Mouse (Mus musculus) ovary, adult 18-20 months (tissue): ENCODE results near the gene Zfp719.

ENCODE experiments used
- DNase-seq: peaks from one replicate; pipeline ENCODE4 v3.0.0; 2022; ENCODE audit warnings: low spot score, mixed read lengths

Gene Zfp719

DNA sequence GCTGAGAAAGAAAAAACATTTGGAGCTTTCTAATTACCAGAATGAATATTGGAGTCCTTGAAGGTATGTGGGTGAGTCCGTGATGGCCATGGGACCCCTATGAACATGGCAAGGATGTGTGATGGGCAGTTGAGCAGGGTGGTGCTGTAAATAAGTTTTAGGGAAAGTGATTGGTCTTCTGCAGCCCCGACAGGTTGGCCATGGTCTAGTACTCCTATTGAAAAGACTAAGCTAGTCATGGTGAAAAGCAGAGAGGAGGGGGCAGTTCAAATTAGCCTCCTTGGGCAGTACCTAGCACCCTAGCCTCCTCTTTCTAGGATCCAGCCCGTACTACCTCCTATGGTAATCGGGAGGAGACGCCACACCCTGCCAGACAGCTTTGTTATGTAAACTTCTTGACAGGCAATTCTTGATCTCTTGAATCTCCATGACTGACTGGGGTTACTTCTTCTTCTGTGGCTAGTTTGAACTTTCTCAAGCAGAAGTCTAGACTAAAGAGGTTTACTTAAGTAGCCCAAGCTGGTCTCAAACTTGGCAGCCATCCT is 28.4 kb downstream of the Zfp719 start:
- no peak for DNase-seq

DNA sequence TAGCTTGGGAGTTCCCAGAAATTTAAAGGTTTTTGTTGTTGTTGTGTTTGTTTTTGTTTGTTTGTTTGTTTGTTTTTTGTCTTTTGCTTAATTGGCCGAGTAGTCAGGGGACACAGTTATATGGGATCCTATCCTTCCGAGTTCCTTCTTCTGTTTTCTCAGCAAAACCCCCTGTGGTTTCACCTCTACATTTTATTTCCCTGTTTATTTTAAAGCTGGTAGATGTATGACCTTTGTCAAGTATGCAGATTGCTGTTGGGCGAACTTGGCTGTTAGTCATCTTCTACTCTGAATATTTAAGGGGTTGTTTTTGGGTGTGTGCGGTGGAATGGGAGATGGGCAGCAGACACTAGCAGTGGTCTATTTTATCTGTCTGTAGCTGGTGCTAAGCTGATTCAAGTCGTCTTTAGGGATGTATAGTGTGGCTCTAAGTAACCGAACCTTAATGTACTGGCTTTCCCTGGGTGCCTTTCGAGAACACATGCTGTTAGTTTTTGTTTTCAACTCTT is 29.0 kb downstream of the Zfp719 start:
- no peak for DNase-seq

DNA sequence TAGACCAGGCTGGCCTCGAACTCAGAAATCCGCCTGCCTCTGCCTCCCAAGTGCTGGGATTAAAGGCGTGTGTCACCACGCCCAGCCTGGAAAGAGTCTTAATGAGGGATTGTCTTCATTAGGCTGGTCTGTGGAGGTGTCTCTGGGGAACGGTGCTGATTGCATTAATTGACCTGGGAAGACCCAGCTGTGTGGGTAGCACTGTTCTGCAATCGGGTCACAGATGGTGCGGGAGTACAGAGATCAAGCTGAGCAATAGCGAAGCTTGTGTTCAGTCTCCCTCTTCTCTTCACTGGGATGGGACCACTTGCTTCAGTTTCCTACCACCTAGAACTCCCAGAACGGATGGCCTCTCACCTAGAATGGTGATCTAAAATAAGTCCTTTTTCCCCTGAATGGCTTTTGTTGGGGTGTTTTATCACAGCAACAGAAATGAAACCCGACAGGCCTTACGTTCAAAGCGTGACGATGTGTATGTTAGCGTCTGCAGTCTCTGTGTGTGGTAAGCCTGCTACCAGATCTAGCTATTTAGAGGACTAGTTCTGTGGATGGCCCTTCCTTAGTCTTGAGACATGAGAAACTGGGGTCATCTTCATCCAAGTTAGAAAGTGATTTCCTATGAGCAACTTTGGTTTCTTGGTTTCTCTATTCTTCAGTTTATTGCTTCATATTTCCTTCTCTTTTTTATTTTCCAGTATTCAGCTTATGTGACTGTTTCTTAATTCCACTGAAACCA is 34.6 kb downstream of the Zfp719 start:
- no peak for DNase-seq

DNA sequence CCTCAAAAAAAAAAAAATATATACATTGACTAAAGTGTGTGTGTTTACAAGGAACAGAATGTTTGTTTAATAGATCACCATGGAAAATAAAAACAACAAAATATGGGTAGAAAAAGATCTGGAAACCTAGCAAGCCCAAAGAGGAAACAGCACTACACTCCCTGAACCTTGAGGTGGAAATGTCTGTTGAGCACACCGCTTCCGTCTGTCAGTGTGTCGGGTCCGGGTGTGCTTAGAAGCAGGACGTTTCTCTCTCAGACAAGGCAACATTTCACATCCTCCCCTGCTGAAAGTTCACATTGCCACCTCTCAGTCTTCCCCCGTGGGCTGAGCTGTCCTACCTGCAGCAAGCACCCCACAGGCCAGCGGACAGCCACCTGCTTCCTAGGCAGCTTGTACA is 43.5 kb downstream of the Zfp719 start:
- DNase-seq = no peak

DNA sequence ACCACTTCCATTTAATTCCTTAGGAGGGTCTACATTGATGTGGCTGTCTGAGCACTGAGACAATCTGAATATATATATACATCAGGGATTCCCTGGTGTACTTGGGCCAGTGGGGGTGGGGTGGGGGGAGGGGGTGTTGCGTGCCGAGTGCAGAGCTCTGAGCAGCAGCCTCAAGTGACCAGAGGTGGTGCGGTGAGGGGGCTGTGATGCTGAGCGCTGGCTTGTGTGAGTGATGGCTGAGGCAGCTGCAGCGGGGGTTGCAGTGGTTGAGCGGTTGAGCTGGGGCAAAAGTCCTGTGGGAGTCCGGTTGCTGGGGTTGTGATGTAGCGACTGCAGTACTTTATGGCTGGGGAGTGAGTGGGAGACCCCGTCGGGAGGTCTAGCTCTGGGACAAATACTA is 44.4 kb downstream of the Zfp719 start:
- DNase-seq = no peak

DNA sequence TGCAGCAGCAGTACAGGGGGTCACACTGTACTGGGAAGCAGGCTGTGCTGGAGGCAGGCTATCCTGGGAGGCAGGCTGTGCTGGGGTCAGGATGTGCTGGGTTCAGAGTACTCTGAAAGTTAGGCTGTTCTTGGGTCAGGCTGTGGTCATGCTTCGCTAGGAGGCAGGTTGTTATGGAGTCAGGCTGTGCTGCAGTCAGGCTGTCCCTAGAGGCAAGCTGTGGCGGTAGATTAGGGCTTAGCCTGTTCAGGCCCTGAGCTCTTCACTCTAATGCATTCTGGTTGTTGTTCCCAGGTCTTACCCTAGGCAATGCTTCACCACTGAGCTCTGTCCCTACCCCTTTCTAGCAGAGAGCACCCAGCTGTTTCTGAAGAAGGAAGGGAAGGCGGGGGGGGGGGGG is 45.7 kb downstream of the Zfp719 start:
- no peak for DNase-seq

DNA sequence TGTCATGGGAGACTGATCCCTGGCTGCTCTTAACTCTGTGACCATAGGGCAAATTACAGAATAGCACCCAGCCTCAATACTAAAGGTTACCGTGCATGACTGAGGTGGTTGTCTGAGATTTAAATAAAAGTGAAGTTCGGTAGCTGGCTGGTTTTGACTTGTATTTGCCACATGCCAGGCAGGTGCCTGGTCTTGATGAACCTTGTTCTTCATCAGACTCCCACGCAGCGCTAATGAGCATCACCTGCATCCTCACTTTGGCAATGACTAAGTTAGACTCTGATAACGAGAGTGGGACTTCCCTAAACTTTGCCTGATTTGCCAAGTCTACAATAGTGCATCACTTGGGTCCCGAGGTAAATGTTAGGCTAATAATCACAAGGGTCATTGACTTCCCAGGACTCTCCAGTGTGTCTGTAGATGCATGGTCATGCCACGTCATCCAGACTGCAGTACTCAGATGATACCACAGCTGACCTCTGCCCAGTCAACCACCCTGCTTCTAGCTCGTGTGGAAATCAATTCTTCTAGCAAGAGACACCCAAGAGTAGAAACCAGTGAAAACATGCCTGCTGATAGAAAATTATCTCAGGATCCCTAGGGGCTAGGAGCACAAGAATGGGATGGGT is 46.5 kb downstream of the Zfp719 start:
- no peak for DNase-seq

DNA sequence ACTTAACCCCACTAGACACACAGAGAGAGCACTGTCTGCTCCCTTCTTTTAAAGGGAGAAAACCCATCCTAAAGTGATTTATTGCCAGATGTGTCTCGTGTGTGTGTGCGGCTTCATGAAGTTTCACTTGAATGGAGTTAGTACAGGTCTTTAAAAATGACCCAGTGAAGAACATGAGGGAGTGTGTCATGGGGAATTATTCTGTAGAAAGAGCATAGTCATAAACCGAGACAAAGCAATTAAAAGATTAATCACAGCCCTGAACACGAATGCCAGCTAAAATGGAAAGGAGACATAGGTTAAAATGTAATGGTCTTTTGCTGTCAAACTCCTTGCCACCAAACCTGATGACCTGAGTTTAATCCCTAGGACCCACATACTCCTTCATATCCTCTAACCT is 54.5 kb downstream of the Zfp719 start:
- no peak for DNase-seq

DNA sequence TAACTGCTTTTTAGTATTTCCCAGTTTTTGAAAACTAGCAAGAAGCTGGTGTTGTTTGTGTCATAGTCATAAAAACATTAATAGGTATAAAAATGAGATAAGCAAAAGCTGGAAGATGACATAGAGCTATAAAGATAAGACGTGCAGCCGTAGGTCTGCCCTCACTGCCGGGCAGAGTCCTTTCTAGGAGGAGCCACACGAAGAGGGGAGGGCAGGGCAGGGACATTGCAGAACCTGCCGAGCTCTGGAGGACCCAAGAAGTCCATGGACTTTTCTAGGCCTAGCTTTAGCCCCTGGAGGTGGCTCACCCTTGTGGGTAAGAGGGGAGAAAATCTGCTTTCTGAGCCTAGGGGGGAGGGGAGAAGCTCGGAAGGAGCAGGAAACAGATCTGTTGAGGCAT is 55.1 kb downstream of the Zfp719 start, which contains the start of gene Ceacam18:
Ceacam18 (plus strand) TSS at position 208 of the 400 bp plus-strand sequence.
- no peak for DNase-seq

DNA sequence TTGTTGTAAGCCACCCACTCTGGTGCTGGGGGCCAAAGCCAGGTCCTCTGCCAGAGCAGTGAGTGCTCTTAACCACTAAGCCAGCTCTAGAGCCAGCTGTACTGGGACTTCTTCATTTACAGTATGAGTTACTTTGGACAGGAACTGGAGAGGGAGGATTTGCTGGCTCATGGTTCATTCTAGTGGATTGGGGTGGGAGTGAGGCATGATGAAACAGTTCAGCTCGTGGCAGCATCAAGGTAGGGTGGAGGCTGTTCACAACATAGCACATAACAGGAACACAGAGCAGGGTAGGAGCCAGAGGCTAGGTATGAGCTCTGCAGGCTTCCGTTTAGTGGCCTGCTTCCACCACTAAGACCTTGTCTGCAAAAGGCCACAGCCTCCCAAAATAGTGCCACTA is 56.8 kb downstream of the Zfp719 start:
- no peak for DNase-seq

DNA sequence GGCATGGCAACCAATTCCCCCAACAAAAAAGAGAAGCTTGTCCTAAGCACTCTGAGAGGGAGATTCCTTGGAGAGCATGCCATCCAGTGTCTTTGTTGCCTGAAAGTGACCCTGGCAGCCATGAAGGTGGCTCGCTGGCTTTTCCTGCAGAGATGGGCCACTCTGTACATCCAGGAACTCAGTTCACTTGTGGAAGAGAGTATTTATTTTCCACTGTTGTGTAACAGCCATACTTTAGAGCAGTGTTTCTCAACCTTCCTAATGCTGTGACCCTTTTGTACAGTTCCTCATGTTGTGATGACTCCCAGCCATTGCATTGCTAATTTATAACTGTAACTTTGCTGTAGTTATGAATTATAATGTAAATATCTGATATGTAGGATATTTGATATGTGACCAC is 57.7 kb downstream of the Zfp719 start:
- DNase-seq = no peak

DNA sequence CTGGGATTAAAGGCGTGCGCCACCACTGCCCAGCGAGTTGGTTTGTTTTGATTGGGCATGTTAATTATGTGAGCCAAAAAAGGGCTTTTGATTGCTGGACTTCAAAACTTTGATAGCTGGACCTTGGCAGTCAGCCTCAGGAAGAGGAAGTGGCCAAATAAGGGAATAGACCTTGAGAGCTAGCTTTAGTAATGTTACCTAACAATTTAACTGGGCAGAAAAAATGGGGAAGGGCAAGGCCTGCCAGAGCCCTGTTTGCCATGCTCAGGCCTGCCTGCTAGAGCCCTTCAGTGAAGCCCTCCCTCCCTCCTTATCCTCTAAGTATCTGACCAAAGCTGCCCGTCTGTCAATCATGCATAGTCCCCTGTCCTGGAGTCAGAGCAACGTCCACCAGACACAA is 63.2 kb downstream of the Zfp719 start:
- peak; percentile 54 for DNase-seq
